Mouse (Mus musculus) spleen, postnatal 10 days (tissue): ENCODE measurements at regions not wholly inside any gene's neighbourhood (a gene's known extent, or its start where the extent isn't known, plus 50 kb on each side); places are given as distances from the start of the nearest gene placed in this dataset.

ENCODE experiments used
- DNase-seq, 2 experiments: peaks; one replicate each; pipeline ENCODE4 v3.0.0; 2021 to 2022; ENCODE audit warnings: low spot score in 2 of 2

- no peak for DNase-seq
Measured at GRCm38 (mm10) chr2:105528535-105528934, 129.4 kb upstream of the Rcn1 start.

GRCm38 (mm10) chr2:105544099-105544498, 124.6 kb upstream of the Pax6 start:
- DNase-seq, result no peak

- no peak for DNase-seq
Measured at GRCm38 (mm10) chr2:105552092-105552491, 116.6 kb upstream of the Pax6 start.

GRCm38 (mm10) chr2:105586782-105587181, 81.9 kb upstream of the Pax6 start:
- no peak for DNase-seq

GRCm38 (mm10) chr2:105594131-105594530, 74.6 kb upstream of the Pax6 start:
- DNase-seq, result no peak

GRCm38 (mm10) chr2:105604553-105605116, 64.1 kb upstream of the Pax6 start:
- DNase-seq, result no peak

- no peak for DNase-seq
Measured at GRCm38 (mm10) chr2:105607969-105608538, 60.6 kb upstream of the Pax6 start.

GRCm38 (mm10) chr2:105608756-105609155, 59.9 kb upstream of the Pax6 start:
- DNase-seq, result no peak

GRCm38 (mm10) chr2:105611014-105611413, 57.7 kb upstream of the Pax6 start:
- no peak for DNase-seq

- DNase-seq, result no peak
Measured at GRCm38 (mm10) chr2:105611651-105612050, 57.0 kb upstream of the Pax6 start.

- no peak for DNase-seq
Measured at GRCm38 (mm10) chr2:105612051-105612664, 56.5 kb upstream of the Pax6 start.

- no peak for DNase-seq
Measured at GRCm38 (mm10) chr2:105612706-105613105, 56.0 kb upstream of the Pax6 start.

GRCm38 (mm10) chr2:105613243-105613642, 55.5 kb upstream of the Pax6 start:
- no peak for DNase-seq

GRCm38 (mm10) chr2:105615891-105616733, 52.6 kb upstream of the Pax6 start:
- peak in 1 of 2 experiments; percentile 16 for DNase-seq
